Mouse (Mus musculus): ENCODE results near the gene Smim24. TPM values are rescaled to one million over a fixed set of nuclear protein-coding genes. Genes with fewer than 3 reads are reported as not detected.

The Smim24 gene
- polyA plus RNA-seq, 1 experiment from 2014 or later = 2.7 TPM

- H3K9ac ChIP-seq (ENCODE audit: low read depth, low read length) = peak overlapping the region; percentile 91
- no peak for DNase-seq (ENCODE audit: low spot score)
- no peak overlapping the region for H3K27ac ChIP-seq (ENCODE audit: low read depth, low read length)
- WGBS = 37% methylated on average over 6 of the region's 6 CpGs
- H3K4me1 ChIP-seq (replicated peaks; ENCODE audit: control insufficient read depth, insufficient read depth, low read length) = peaks cover 13% of the 10 kb centered on the region
- H3K36me3 ChIP-seq (ENCODE audit: control insufficient read depth, insufficient read depth, low read length) = 0 out of 2 replicates have a peak, but pooled peaks cover 7% of the 10 kb centered on the region
- H3K4me3 ChIP-seq (ENCODE audit: low read depth, low read length) = peak overlapping the region; percentile 91
- H3K27me3 ChIP-seq (ENCODE audit: control insufficient read depth, insufficient read depth, low read length) = no peaks in the 10 kb centered on the region
- H3K4me2 ChIP-seq (replicated peaks; ENCODE audit: low read depth, low read length) = peak overlapping the region; percentile 85
- H3K9me3 ChIP-seq (ENCODE audit: control insufficient read depth, low read length) = no peaks in the 10 kb centered on the region
- no peak for ATAC-seq (ENCODE audit: low FRiP score)
Measured at GRCm38 (mm10) chr10:81376561-81377361, 16.1 kb upstream of the Smim24 start.

DNA sequence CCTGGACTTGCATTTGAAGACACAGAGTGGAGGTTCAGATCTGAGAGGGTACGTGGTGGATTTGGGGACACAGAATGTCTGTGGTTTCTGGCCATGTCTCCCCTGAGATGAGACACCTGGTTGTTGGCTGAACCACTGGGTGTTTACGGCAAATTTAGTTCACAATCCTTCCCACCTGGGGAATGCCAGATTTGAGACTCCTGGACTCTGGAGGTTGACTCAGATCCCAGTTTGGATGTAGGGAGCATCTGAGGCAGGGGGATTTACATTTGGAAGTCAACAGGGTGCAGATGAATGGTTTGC lies 15.5 kb upstream of the Smim24 start:
- H3K27ac ChIP-seq (ENCODE audit: low read depth, low read length) = no peak overlapping the region
- peak overlapping the region; percentile 85 for H3K4me2 ChIP-seq (replicated peaks; ENCODE audit: low read depth, low read length)
- H3K27me3 ChIP-seq (ENCODE audit: control insufficient read depth, insufficient read depth, low read length) = no peaks in the 10 kb centered on the region
- 0 out of 2 replicates have a peak, but pooled peaks cover 7% of the 10 kb centered on the region for H3K36me3 ChIP-seq (ENCODE audit: control insufficient read depth, insufficient read depth, low read length)
- no peaks in the 10 kb centered on the region for H3K9me3 ChIP-seq (ENCODE audit: control insufficient read depth, low read length)
- ATAC-seq (ENCODE audit: low FRiP score) (no peak), DNase-seq (ENCODE audit: low spot score) (no peak)
- peak overlapping the region; percentile 91 for H3K4me3 ChIP-seq (ENCODE audit: low read depth, low read length)
- H3K9ac ChIP-seq (ENCODE audit: low read depth, low read length) = peak overlapping the region; percentile 91
- peaks cover 13% of the 10 kb centered on the region for H3K4me1 ChIP-seq (replicated peaks; ENCODE audit: control insufficient read depth, insufficient read depth, low read length)
- WGBS = 73% methylated on average over 2 of the region's 2 CpGs

GRCm38 (mm10) chr10:81377793-81378552 lies 14.9 kb upstream of the Smim24 start, which contains the start of gene Fzr1:
Gene Fzr1 (minus strand): TSS chr10:81378516.
- Histone ChIP-seq H3K4me3 (ENCODE audit: low read depth, low read length) (peak within 1 kb of the TSS; percentile 91), H3K9me3 (ENCODE audit: control insufficient read depth, low read length) (no peaks in the 10 kb centered on the region), H3K27me3 (ENCODE audit: control insufficient read depth, insufficient read depth, low read length) (no peaks in the 10 kb centered on the region), H3K4me2 (replicated peaks; ENCODE audit: low read depth, low read length) (peak within 1 kb of the TSS; percentile 85), H3K9ac (ENCODE audit: low read depth, low read length) (peak within 1 kb of the TSS; percentile 91), H3K36me3 (ENCODE audit: control insufficient read depth, insufficient read depth, low read length) (0 out of 2 replicates have a peak, but pooled peaks cover 7% of the 10 kb centered on the region), H3K27ac (ENCODE audit: low read depth, low read length) (peak within 1 kb of the TSS; percentile 70), H3K4me1 (replicated peaks; ENCODE audit: control insufficient read depth, insufficient read depth, low read length) (peaks cover 13% of the 10 kb centered on the region)
- ATAC-seq (ENCODE audit: low FRiP score) = peak; percentile 68
- under 1% methylated on average over 49 of the region's 59 CpGs for WGBS
- peak; percentile 35 for DNase-seq (ENCODE audit: low spot score)

GRCm38 (mm10) chr10:81378553-81379182 lies 14.2 kb upstream of the Smim24 start:
- peak overlapping the region; percentile 51 for H3K4me2 ChIP-seq (replicated peaks; ENCODE audit: low read depth, low read length)
- H3K36me3 ChIP-seq (ENCODE audit: control insufficient read depth, insufficient read depth, low read length) = 0 out of 2 replicates have a peak, but pooled peaks cover 5% of the 10 kb centered on the region
- H3K27ac ChIP-seq (ENCODE audit: low read depth, low read length) = peak overlapping the region; percentile 65
- peak; percentile 97 for ATAC-seq (ENCODE audit: low FRiP score)
- peak overlapping the region; percentile 91 for H3K4me3 ChIP-seq (ENCODE audit: low read depth, low read length)
- peak overlapping the region; percentile 63 for H3K9ac ChIP-seq (ENCODE audit: low read depth, low read length)
- no peaks in the 10 kb centered on the region for H3K27me3 ChIP-seq (ENCODE audit: control insufficient read depth, insufficient read depth, low read length)
- DNase-seq (ENCODE audit: low spot score) = peak; percentile 100
- no peaks in the 10 kb centered on the region for H3K9me3 ChIP-seq (ENCODE audit: control insufficient read depth, low read length)
- peaks cover 13% of the 10 kb centered on the region for H3K4me1 ChIP-seq (replicated peaks; ENCODE audit: control insufficient read depth, insufficient read depth, low read length)
- whole genome bisulfite sequencing = under 1% methylated on average over 45 of the region's 46 CpGs

DNA sequence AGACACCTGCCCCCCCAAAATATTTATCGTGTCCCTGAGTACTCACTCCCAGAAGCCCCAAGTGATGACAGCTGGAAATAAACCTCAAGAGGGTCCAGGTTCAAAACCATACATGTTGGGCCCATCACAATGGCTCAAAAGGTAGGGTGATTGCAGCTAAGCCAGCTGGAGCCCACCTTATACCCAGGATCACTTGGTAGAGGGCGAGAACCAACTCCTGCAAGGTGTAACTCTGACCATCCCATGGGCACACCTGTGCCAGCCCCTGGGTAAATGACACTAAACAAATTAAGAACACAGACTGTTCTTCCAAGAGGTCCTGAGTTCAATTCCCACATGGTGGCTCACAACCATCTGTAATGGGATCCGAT lies 13.7 kb upstream of the Smim24 start:
- DNase-seq (ENCODE audit: low spot score) = no peak
- ATAC-seq (ENCODE audit: low FRiP score) = no peak; the same call in 1 of the 2 replicates
- H3K36me3 ChIP-seq (ENCODE audit: control insufficient read depth, insufficient read depth, low read length) = 0 out of 2 replicates have a peak, but pooled peaks cover 1% of the 10 kb centered on the region

DNA sequence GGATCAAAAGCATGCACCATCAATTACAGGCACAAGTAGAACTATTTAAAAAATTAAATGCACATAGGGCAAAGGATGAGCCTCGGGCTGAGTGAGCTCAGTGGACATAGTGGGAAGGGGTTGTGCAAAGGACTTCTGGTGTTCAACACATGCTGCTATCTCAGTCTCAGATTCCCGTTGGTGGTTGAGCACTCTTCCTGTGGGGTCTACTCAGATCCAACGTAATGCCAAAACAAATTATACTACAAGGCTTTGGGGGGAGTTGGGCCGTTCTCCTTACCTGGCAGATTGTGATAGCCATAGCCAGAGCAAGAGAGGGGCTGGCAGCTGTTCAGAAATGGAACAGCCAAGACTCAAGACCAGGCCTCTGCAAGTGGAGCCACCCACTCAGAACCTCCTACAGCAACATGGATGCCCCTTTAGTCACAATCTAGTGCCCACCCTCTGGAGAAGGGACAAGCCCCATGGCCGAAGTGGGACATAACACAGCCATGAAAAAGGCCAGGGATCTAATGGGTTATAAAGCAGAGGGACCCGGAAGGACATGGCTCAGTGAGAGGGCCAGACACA lies 13.0 kb upstream of the Smim24 start:
- no peak overlapping the region for H3K4me2 ChIP-seq (replicated peaks; ENCODE audit: low read depth, low read length)
- peaks cover 14% of the 10 kb centered on the region for H3K4me1 ChIP-seq (replicated peaks; ENCODE audit: control insufficient read depth, insufficient read depth, low read length)
- H3K27ac ChIP-seq (ENCODE audit: low read depth, low read length) = no peak overlapping the region
- WGBS = 89% methylated on average over 6 of the region's 6 CpGs
- no peaks in the 10 kb centered on the region for H3K27me3 ChIP-seq (ENCODE audit: control insufficient read depth, insufficient read depth, low read length)
- DNase-seq (ENCODE audit: low spot score) (no peak), ATAC-seq (ENCODE audit: low FRiP score) (no peak)
- H3K4me3 ChIP-seq (ENCODE audit: low read depth, low read length) = no peak overlapping the region
- H3K9ac ChIP-seq (ENCODE audit: low read depth, low read length) = no peak overlapping the region
- H3K36me3 ChIP-seq (ENCODE audit: control insufficient read depth, insufficient read depth, low read length) = no peaks in the 10 kb centered on the region
- H3K9me3 ChIP-seq (ENCODE audit: control insufficient read depth, low read length) = no peaks in the 10 kb centered on the region

More for the DNA sequence above, 13.7 kb upstream of the Smim24 start:
- Histone ChIP-seq H3K27me3 (ENCODE audit: control insufficient read depth, insufficient read depth, low read length) (no peaks in the 10 kb centered on the region), H3K4me2 (replicated peaks; ENCODE audit: low read depth, low read length) (peak overlapping the region; percentile 51), H3K9ac (ENCODE audit: low read depth, low read length) (peak overlapping the region; percentile 63), H3K9me3 (ENCODE audit: control insufficient read depth, low read length) (no peaks in the 10 kb centered on the region), H3K4me3 (ENCODE audit: low read depth, low read length) (peak overlapping the region; percentile 91), H3K27ac (ENCODE audit: low read depth, low read length) (peak overlapping the region; percentile 65), H3K4me1 (replicated peaks; ENCODE audit: control insufficient read depth, insufficient read depth, low read length) (peaks cover 13% of the 10 kb centered on the region)
- 60% methylated on average over 3 of the region's 3 CpGs for WGBS

- DNase-seq (ENCODE audit: low spot score) = no peak
- Histone ChIP-seq H3K4me3 (ENCODE audit: low read depth, low read length) (no peak overlapping the region), H3K4me2 (replicated peaks; ENCODE audit: low read depth, low read length) (no peak overlapping the region), H3K9ac (ENCODE audit: low read depth, low read length) (no peak overlapping the region), H3K4me1 (replicated peaks; ENCODE audit: control insufficient read depth, insufficient read depth, low read length) (peaks cover 15% of the 10 kb centered on the region), H3K36me3 (ENCODE audit: control insufficient read depth, insufficient read depth, low read length) (no peaks in the 10 kb centered on the region; the same call in 1 of the 2 replicates), H3K27me3 (ENCODE audit: control insufficient read depth, insufficient read depth, low read length) (no peaks in the 10 kb centered on the region), H3K9me3 (ENCODE audit: control insufficient read depth, low read length) (no peaks in the 10 kb centered on the region), H3K27ac (ENCODE audit: low read depth, low read length) (no peak overlapping the region)
- no peak for ATAC-seq (ENCODE audit: low FRiP score)
- WGBS = 87% methylated on average over 5 of the region's 5 CpGs
Measured at GRCm38 (mm10) chr10:81382039-81382438, 10.8 kb upstream of the Smim24 start.

Data from hindbrain, embryonic 11.5 days (tissue).